Mouse (Mus musculus) hindlimb bud, embryonic 11.5 days (tissue): Measurements from ENCODE around the gene Rasip1.
"Not testable (repeated sequence)": the region's sequence is repeated elsewhere in the genome, so short reads cannot be mapped to it uniquely, and the experiment has no call there.

Experiments
- DNase-seq: peaks from one replicate; pipeline ENCODE4 v3.0.0-alpha.2; 2012; ENCODE audit warnings: low read depth, low spot score; ENCODE audit errors: extremely low spot score

The Rasip1 gene

DNA sequence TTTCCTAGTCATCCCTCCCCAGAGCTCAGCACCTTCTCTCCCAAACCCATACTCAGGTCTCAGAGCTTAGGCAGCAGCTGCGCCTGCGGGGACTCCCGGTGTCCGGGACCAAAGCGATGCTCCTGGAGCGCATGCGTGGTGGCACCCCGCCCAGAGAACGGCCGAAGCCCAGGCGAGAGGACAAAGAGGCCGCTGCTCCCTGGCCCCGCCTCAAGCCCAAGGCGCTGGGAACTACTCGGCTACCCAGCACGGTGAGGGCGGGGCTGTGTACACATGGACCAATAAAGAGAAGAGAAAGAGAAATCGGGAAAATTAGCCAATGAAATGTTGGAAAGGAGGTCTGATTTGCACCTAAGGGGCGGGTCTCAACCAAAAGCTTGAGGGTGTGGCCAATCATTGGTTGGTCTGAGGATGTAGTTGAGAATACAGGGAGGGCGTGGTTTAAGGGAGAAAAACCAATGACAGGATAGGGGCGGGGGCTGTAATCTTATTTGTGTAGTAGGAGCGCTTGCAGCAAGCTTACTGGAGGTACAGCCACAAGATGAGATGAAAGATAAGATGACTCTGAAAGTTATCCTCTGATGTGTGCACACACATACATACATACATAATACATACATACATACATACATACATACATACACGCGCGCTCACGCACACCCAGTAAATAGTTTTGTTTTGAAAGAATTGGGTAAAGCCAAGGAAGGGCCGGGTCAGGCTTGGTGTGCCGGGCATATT lies 16.3 kb downstream of the Rasip1 start:
- DNase-seq, result peak; percentile 95

DNA sequence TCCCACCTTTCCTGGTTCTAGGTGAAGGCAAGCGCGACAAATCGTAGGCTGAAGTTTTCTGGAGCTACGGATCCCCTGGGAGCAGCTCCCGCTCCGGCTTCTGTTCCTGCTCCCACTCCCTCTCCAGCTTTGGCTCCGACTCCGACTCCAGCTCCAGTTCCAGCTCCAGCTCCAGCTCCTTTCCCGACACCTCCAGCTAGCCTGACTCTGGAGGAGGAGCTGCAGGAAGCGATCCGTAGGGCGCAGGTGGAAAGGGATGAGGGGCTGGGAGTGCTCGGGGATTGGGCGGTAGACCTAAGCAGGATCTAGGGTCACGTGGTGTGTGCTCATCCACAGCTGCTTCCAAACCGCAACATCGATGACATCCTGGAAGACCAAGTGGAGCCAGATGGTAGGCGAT lies 16.9 kb downstream of the Rasip1 start:
- DNase-seq, result no peak

DNA sequence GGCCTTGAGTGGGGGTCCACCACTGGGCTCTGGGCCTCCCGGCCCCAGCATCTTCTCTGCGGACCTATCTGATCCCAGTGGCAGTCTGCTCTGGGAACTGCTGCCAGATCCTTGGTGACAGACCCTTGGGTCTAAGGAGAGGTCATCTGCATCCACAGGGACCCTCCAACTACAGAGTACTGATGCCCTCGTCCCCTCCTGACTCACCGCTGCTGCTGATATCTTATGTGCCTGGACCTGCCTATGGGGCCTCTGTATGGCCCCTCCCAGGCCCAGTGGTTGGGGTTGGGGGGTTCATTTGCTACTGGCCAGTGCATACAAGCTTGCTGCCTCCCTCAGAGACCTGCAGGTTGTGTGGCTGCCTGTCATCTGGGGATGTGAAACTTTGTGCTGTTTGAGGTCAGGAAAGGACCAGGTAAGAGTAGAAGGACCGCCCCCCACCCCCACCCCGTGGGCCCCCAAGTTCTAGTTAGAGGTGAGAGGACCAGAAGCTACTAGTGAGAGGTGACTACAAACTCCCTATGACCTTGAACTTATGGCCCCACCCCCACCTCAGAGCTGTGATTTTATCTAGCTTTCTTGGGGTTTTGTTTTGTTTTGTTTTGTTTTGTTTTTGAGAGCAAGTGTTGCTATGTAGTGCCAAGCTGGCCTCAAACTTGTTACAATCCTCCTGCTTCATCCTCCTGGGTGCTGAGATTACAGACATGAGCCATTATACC lies 17.7 kb downstream of the Rasip1 start:
- DNase-seq, result no peak

DNA sequence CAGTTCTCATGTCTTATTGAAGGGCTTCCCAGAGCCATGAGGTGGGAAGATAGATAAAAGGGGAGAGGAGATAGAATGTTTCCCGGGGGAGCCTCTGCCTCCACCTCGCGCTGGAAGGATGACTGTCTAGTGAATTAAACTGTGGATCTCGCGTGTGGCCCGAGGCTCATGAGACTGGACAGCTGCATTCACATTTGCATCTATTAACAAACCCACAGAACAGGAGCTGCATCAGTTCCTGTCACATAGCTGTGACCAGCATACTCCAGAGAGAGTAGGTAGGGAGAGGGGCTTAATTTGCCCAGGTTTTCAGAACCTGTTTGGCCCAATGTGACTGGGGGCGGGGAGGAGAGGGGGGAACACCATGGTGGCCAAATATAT lies 18.3 kb downstream of the Rasip1 start:
- DNase-seq, result no peak

DNA sequence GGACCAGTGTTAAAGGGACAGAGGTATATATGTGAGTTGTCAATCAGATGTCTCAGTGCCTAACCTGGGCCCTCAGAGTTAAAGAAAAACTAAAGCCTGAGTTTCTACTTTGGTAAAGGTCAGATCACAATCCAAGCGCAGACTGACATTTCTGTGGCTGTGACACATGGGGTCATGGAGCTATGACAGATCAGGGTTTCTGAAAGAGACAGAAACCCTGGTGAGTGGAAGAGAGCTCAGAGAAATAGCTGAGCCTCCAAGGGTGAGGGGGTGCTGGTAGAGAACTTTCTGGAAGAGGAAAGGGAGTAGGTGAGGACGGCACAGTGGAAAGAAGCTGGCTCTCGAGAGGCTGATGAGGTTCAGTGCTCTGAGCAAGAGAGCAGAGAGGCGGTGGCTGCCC lies 19.4 kb downstream of the Rasip1 start:
- no peak for DNase-seq

DNA sequence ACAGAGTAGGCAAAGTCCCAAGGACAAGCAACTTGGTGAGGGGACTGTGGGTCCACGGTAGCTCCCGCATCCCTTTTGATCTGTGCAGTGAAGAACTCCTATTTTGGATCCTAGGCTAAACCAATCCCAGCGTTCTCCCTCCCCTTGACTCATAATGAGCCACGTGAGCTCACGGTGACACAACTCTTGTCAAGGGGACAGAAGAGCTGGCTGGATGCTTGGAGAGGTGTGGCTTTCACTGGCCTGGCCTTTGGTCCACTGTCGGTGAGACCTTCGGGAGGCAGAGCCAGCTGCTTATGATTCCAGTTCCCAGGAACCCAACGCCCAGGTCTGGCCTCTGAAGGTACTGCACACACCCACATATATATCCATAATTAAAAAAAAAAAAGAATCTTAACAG lies 22.1 kb downstream of the Rasip1 start:
- no peak for DNase-seq

DNA sequence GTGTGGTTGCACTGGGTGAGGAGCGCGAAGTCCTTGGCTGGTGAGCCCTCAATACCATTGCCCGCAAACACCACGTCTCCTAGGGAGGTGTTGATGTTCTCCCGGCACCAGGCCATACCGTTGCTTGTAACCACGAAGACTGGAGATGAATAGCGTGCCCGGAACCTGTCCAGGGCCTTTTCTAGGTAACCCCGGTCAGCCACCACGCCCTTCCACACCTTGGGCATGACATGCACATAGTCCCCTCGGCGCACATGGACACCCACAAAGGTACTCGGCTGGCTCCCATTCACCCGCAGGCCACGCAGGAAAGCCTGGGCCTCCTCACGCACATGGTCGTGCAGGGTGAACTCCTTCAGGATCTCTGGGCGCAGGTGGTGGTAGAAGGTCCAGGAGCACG lies 23.2 kb downstream of the Rasip1 start:
- not testable (repeated sequence) for DNase-seq

DNA sequence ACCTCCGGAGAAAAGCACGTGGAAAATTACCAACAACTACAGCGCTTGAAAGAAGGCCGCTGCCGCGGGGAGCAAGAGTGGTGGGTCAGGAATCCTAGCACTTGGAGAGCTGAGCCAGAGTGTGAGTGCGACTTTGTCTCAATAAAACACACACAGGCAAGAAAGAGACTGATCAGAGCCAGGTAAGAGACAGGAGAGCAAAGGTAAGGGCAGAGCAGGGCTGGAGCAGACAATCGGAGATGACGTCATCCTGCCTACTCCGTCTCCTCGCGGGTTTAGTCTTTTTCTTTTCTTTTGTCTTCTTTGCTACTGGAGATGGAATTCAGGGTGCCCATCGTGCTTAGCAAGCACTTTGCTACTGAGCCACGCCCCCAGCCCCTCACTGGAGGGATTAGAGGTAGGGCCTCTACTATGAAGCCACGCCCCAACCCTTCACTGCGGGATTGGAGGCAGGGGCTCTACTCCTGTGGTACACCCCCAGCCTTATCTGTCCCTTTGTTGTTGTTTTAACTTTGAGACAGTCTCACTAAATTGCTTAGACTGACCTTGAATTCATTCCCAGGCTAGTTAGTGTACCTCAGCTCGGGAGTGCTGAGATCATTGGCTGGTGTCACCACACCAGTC lies 27.2 kb downstream of the Rasip1 start:
- DNase-seq, result no peak

DNA sequence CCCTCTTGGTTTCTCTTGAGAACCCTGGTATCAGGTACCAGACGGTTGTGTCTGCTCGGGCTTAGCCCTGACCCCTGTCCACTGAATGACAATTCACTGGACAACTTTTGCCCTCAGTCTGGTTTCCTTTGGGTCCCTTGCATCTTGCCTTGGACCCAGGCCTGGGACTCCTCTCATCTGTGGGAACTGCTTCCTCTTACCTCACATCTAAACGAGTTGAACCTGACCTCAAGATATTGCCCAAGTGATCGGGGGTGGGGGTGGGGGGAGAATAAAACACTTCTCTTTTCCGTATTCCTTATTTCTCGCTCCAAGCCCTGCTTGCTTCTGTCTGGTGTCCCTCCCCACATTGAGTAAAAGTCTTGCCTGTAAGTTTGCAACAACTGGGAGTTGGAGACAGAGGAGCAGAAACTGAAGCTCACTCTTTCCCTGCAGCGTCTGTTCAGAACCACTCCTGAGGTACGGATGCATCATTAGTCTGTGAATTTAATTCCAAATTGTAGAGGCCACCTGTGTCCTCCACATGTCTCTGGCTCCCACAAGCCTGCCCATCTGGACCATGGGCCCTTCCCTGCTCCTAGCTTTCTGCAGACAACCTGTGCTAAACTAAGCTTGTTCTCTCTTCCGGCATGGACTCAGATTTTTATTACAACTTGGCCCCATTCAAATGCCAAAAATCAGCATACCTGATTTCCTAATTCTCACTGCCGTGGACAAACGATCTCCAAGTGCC lies 33.6 kb downstream of the Rasip1 start:
- no peak for DNase-seq

DNA sequence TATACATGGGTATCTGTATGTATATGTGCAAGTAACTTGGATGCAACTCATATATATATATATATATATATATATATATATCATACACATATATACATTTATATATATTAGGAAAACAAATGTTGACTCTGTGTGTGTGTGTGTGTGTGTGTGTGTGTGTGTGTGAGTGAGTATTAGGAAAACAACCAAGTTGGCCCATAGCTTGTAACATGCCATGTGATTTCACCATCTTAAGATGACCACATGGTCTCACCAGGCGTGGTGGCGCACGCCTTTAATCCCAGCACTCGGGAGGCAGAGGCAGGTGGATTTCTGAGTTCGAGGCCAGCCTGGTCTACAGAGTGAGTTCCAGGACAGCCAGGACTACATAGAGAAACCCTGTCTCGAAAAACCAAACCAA lies 34.4 kb downstream of the Rasip1 start:
- not testable (repeated sequence) for DNase-seq

DNA sequence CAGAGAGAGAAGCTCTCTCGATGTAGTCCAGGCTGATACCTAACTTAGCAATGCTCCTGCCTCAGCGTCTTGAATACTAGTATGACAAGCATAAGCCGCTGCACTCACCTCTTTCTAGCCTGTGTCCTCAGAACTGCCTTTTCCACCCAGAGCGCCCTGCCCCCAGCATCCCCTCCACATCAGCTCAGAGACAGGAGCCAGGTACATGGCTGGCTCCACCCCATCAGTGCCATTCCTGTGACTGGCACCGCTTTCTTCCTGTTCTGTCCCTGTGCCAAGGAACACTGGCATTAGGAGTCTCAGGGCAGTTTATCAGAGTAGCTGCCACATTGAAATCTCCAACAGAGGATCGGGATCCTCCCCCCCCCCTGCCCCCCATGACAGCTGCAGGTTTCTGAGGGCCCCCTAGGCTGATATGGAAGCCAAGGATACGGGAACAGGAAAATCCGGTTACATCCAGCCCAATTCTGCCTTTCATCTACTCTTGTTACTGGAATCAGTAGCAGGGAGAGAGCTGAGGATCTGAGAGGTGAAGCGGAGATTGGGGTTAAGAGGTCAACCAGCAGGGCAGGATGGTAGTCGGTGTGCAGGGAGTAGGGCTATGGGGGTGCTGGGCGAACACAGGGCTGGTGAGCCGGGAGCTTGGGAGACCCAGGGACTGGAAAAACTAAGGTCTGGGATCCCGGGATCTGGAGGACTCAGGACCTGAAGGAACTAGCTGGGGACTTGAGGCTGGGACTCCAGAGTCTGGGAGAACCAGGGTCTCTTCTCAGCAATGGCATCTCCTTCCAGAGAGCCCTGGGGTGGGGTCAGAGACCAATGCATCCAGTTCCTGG lies 38.2 kb downstream of the Rasip1 start:
- DNase-seq, result no peak

DNA sequence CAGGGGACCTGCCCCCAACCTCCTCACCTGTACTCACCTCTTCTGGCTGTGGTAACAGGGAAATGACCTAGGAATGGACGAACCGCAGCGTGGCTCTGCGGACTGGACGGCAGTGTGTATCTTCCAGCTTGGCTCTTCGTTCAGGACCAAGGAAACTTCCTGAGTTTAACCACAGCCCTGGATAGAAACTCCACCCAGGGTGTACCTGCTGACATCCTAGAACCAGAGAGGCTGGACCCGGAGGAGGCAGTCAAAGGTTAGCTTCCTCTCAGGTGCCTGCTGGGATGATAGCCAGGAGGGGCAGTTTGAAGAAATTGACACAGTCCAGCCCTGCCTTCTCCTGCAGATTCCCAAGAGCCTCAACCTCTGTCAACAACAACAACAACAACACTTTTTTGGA lies 38.9 kb downstream of the Rasip1 start, which contains the start of gene Fut2:
Fut2 (minus strand) TSS at position 234 of the 400 bp plus-strand sequence.
- DNase-seq, result no peak

DNA sequence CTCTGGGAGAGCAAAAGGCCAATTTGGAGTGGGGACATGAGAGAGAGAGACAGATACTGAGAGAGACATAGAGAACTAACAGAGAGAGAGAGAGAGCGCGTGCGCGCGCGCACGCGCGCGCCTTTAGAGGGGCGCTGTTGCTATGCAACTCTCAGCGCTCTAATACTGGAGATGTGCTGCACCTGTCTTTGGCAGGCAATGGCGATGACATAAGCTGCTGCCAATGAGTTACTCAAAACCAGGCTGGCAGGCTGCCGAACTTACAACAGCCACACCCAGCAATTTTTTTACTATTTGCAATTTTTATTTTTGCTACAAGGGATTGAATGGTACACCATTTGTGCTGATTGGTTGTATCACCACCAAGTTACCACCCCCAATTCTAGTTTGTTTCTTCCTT lies 40.5 kb downstream of the Rasip1 start:
- DNase-seq, result no peak

DNA sequence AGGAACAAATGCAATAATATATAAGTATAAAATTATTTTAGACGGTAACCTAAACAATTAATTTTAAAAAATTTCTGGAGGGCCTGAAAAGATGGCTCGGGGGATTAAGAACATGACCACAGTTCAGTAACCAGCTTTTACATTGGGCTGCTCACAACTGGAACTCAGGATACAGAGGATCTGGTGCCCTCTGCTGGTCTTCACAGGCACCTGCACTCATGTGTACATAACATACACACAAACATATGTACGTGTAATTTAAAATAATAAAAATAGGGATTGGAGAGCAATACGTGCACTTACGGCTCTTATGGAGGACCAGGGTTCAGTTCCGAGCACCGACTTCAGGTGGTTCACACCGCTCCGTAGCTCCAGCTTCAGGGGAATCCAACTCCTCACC lies 41.6 kb downstream of the Rasip1 start:
- DNase-seq, result no peak

DNA sequence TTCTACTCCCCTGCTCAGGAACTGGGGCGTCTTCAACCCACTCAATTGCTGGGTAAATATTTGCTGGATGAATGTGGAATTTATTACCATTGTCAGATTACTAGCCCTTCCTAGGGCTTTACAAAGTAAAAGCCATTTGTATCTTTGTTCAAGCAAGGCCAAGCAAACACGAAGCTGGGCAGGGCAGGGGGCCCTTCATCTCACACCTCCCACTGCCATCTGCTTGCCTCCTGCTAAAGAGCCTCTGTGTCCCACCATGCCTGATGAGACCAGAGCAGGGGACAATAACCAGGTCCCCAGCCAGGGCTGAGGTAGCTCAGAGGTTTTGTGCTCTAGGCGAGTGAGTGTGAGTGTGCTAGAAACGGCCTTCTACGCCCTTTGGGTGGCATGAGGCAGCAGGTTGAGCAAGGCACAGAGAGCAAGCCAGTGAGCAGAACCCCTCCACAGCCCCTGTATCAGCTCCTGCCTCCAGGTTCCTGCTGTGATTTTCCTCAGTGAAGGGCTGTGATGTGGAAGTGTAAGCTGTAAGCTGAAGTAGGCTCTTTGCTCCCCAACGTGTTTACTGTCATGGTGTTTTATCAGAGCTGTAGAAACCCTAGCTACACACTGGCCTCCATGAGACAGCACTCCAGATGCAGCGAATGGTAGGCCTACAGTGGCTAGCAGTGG lies 50.5 kb downstream of the Rasip1 start:
- DNase-seq, result no peak

DNA sequence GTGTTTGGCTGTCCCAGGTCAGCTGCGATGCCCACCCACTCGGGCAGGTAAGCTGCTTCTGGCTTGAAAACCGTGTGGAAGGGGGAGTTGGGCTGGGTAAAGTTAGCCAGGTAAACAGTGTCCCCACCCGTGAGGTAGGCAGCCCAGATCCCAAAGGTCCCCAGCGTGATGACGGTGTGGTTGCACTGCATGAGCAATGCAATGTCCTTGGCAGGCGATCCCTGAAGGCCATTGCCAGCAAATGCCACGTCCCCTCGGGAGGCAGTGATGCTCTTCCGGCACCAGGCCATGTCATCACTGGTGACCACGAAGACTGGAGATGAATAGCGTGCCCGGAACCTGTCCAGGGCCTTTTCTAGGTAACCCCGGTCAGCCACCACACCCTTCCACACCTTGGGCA lies 51.2 kb downstream of the Rasip1 start:
- DNase-seq, result no peak

DNA sequence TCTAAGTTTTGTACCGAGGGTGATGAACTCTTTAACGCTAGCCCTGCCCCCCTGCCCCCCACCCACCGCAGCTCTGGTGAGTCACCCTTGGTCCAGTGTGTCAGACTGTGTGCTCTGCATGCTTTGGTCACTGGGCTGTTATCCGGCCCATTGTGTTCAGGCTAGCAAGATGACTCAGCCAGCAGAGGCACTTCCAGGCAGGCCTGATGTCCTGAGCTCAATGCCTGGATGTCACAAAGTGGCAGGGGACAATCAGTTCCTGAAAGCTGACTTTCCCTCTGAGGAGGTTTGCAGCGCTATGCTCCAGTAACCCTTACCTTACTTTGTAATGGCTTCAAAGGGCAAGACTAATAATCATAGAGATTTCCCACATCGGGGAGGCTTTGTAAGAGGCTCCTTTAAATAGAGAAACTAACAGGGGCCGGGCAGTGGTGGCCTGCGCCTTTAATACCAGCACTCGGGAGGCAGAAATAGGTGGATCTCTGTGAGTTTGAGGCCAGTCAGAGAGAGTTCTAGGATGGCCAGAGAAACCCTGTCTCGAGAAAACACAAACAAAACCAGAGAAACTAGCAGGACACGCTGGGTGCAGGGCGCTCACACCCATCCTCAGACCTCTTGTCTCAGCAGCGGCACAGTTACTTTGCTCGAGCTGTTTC lies 52.8 kb downstream of the Rasip1 start:
- no peak for DNase-seq

DNA sequence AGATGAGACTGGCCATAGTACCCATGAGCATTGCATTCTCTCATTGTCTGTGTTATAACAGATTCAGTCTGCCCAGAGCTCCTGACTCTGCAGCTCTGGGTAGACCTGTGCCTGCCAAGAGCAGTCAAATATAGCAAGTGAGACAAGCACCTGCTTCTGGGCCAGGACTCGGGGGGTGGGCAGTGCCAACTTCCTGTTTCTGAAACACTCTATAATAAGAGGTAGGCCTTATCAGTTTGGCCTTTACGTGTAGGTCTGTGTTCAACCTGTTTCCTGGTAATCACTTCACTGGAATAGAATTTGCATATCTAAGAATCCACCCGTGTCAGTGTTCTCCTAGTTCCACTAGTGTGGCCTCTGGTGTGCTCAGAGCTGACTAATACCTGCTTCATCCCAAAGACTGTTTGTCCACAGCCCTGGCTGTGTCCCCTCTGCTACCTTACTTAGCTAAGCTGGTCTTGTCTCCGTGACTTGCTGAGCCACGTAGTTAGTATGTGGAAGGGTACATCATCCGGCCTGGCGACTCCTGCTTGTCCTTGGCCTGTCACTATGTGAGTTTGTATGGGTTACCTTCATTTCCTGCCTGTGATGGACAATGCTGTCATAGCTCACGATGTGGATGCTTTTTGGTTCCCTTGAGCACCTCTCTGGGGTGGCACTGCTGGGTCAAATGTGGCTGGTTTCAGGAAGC lies 53.9 kb downstream of the Rasip1 start:
- no peak for DNase-seq
